Mouse (Mus musculus): ENCODE data around the gene Fam71e1. TPM values are rescaled to one million over a fixed set of nuclear protein-coding genes. Genes with fewer than 3 reads are reported as not detected.
A peak's percentile ranks its signal among the peaks of the same experiment; 100 is the strongest.

The Fam71e1 gene
- total RNA-seq, 4 experiments from 2014 or later, result 2.5 to 6.7 (median 3.3) TPM

DNA sequence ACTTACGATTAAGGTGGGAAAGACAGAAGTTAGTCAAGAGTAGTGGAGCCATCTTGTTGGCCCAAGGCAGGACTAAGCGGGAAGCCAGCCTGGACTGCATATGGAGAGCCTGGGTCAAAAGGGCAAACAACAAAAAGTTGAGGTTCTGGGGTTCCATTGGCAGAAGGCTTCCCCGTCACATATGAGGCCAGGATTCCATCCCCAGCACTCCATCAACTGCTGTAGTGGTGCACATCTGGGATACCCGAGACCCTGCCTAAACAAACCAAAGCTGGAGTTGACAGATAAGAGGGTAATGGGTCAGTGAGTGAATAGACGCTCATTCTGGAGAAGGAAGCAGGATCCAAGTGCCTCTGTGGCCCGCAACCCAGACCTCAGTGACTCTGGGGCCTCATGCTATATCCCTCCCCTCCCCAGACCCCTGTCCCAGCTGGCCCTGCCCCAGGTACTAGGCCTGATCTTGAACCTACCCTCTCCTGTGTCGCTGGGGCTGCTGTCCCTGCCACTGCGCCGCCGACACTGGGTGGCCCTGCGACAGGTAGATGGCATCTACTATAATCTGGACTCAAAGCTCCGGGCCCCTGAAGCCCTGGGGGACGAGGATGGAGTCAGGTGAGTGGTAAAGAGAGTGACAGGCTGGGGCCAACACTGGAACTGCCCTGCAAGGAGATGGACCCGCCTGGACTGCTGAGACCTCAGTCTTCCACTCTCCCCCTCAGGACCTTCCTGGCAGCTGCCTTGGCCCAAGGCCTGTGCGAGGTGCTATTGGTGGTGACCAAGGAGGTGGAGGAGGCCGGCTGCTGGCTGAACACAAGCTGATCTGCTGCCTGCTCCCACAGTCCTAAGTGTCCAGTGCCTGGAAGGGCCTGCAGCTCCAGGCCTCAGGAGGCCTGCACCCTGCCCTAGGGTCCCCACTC, 25.4 kb upstream of the Fam71e1 start:
- no peak for DNase-seq (ENCODE audit: low spot score)

DNA sequence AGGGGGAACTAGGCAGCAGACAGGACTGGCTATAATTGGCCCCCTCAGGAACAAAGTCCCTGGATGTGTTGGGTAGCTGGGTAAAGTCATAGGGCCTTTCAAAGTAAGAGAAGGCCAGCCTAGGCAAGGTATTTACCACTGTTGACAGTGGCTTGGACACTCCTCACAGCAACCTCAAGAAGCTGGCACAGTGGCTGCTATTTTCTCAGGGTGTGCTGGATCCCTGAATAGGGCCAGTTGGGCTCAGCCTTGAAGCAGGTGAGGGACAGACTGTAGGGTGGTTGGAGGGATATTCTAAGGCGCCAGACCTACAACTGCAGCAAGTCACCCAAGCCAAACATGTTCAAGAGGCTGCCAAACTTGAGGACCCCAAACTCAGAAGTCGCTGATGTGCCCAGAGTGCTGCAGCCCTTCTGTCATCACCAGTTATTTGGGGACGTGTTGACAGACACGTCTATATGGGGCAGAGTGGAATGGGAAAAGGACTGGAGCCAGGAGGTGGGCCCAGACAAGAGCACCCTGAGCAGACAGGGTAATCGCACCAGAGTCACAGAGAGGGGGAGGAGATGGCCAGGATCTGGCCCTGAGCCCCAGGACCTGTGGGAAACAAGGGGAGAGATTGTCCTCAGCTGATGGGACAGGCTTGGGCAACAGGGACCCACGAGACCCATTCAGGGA, 24.4 kb upstream of the Fam71e1 start:
- DNase-seq (ENCODE audit: low spot score), result peak; percentile 74

DNA sequence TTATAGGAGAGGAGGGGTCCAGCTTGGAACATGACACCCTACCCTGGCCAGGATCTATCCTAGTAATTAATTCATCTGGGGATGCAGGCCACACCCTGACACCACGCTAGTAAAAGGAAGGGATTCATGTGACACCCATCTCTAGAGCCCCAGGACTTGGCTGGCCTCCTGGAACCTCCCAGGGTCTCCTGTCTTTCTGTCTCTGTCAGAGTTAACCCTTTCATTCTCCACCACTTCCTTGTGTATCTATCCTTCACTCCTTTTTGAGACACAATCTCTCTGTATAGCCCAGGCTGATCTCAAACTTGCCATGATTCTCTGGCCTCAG, 23.9 kb upstream of the Fam71e1 start:
- DNase-seq (ENCODE audit: low spot score), result no peak

DNA sequence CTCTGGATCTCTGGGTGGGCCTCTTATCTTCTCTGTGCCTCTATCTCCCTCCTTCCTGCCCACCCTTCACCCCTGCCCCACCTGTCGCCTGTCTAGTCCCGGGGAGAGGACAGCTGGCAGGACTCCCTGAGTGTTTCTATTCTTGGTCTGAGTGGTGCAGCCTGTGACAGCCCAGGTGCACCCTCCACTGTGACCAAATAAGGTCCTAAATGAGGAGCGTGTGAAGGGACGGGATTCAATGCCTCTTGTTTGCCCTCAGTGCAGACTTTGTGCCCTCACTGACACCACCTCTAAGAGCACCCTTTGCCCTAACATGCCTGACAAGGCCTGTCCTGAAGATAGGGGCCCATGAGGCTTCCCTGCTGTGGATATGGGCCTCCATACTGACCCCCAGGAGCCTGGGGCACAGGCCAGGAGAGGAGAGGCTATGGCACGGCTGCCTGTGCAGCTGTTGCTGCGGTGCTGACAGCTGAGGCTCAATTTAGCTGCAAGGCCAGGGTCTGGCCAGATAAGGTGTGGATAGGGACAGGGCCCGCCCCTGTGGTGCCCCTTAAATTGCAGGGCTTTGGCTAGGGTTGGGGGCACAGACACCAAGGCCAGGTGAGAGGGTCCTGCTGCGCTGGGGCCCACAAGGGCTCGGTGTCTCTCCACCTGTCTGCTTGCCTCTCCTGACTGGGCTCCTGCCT, 23.3 kb upstream of the Fam71e1 start:
- DNase-seq (ENCODE audit: low spot score), result peak; percentile 73

DNA sequence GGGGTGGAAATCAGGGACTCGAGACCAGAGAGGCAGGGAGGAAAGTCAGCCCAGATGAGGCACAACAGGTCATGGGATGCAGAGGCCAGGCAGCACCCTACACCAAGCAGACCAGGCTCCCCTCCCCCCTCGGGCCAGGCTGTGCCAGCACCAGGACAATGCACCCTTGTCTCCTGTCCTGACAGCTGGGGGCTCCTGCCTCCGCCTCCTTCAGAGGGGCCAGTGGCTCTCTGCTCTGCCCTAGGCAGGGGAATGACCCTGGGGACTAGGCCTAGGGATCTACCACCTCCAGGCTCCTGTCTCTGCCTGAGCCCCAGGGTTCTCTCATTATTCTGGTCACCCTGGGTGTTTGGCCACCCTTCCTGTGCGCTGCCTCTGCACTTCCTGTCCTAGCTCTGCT, 22.0 kb upstream of the Fam71e1 start:
- DNase-seq (ENCODE audit: low spot score), result peak; percentile 67

DNA sequence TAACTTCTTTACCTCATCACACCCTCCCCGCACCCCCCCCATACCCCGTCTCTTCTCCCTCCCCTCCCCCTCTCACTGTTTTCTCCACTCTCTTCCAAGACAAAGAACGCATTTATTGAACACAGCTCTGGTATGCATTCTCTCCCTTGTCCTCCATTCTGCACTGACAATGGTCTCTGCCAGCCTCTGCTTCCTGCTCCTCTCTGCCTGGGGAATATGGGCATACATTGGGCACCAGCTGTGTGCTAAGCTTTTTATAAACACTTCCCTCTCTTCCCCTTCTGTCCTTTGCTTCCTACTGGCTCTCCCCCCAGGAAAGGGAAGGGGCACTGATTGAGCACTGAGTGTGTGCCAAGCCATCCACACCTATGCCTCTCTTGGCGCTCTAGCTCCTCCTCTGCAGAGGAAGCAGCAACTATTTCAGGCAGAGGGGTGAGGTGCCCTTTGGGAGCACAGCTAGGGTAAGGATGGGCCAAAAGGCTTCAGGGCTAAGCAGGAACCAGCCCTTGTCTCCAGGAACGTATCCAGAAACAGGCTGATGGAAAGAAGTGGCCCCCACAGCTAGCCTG, 21.3 kb upstream of the Fam71e1 start:
- no peak for DNase-seq (ENCODE audit: low spot score)

DNA sequence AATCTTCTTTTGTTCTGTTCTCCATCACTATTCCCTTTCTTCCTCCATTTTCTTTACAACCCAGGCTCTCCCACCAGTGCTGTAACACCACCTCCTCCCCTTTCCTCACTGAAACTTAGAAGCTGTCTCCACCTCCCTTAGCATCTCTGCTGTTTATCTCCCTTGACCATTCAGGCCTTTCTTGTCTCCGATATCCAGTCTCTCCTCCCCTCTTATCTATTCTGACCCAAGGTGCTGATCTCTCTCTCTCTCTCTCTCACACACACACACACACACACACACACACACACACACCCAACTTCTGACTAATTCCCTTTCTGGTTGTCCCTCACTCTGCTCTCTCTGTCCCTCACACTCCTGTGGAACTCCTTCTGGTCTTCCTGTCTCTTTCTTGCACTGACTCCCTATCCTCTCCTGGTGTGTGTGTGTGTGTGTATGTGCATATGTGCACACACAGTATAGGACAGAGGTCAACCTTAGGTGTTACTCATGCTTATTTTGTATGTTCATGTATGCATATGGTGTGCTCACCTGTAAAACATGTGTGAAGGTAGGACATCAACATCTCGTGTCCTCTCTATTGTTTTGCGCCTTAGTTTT, 13.4 kb upstream of the Fam71e1 start:
- no peak for DNase-seq (ENCODE audit: low spot score)

DNA sequence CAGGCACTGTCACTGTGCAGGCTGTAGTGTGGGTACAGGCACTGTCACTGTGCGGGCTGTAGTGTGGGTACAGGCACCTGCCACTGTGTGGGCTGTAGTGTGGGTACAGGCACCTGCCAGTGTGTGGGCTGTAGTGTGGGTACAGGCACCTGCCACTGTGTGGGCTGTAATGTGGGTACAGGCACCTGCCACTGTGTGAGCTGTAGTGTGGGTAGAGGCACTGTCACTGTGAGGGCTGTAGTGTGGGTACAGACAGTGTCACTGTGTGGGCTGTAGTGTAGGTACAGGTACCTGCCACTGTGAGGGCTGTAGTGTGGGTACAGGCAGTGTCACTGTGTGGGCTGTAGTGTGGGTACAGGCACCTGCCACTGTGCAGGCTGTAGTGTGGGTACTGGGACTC, 12.3 kb upstream of the Fam71e1 start:
- DNase-seq (ENCODE audit: low spot score), result no peak

DNA sequence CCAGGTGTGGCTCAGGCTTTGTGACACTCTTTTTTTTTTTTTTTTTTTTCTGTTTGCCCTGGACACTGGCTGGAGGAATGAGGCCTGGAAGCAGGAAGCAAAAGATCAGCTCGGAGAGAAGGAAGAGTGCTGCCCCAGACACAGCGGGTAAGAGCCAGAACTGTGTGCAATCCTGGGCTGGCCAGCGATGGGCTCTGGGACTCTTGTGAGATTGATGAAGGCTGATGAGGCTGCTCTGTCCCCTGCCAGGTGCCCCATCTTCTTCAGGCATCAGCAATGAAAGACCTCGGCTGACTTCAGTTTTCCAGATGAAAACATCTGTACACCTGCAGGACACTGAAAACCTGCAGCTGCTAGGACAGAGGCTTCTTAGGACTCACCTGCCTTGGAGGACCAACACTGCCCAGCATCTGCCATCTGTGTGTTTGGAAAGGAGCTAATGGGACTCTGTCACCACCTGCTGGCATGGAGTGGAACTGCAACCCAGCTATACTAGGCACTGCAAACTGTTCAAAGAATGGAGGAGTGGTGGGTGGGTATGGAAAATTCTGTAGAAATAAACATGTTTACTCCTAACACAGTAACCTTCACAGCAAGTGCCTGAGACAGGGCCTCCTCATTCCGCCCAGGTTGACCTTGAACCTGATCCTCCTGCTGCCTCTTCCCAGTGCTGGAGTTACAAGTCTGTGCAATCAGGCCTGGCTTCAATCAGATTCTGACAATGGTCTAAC, 11.4 kb upstream of the Fam71e1 start:
- DNase-seq (ENCODE audit: low spot score), result peak; percentile 66

DNA sequence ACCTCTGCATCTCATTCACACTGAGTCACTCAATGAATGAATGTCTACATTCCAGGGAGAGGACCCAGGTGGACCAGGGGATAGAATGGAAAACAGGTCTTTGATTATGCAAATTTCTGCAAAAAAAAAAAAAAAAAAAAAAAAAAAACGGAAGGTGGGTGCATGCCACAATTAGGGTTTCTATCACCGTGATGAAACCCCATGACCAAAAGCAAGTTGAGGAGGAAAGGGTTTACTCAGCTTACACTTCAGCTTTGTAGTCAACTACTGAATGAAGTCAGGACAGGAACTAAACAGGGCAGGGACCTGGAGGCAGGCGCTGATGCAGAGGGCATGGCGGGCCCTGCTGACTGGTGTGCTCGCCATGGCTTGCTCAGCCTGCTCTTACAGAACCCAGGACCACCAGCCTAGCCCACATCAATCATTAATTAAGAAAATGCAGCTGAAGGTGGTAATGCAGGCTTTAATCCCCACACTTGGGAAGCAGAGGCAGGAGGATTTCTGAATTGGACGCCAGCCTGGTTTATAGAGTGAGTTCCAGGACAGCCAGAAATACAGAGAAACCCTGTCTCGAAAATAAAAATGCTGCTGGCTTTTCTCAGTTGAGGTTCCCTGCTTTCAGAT, 10.7 kb upstream of the Fam71e1 start:
- no peak for DNase-seq (ENCODE audit: low spot score)

DNA sequence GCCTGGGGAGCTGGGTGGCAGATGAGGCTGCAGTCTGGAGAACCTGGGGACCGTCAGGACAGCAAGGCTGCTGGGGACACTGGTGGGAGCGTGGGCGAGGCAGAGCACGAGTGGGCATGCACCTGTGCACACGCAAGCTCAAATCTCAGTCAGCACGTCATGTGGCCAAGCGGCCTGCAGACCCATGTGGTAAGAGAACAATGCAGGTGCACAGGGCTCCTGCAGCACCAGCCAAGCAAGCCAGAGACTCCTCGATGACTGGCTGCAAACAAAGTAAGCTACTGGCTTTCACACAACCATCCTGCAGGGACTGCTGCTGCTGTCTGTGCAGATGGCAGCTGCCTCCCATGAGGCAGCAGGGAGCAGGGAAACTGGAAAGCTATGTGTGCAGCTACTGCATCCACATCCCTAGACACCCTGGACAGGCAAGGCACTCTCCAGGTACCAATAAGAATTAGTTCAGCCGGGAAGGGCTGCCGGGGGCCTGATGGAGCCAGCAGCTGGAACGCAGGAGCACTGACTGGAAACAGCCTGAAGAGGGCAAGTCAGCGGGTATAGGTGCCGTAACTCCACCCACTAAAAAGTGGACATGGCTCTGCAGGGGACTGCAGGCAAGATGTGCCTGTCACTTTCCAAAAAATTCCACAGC, 9.3 kb upstream of the Fam71e1 start:
- no peak for DNase-seq (ENCODE audit: low spot score)

DNA sequence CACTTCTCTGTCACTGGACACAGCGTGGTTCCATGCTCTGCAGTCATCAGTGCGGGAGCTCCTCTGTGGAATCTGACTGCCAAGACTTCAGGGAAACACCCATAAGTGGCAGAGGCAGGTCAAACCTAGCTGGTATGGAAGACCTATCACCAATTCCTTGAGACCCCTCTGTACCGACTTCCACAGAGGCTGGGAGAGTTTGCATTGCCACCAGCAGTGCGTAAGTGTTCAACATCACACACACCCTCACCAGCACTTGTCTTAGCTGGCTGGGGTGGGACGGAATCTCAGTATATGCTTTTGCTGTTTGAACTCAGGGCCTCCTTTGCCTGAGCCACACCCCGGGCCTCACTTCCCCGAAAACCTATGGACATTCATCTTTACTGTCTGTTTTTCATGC, 8.4 kb upstream of the Fam71e1 start:
- DNase-seq (ENCODE audit: low spot score), result no peak

DNA sequence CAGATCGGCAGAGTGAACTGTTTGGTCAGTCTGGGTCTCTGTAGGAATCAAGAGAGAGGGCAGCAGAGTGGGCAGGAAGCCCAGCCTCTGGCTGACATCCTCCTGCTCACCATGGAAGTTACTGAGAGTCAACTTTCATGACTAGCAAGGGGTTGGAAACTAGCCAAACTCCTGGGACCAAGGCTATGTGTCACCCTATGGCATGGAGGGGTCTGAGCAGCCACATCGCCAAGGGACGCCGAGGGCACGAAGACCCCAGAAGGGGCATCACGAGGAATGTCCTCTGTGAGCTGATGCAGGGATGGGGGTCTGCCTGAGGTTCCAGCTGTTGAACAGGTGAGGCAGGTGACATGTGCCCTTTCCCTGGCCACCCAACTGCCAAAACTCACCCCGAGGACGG, 7.8 kb upstream of the Fam71e1 start:
- no peak for DNase-seq (ENCODE audit: low spot score)

DNA sequence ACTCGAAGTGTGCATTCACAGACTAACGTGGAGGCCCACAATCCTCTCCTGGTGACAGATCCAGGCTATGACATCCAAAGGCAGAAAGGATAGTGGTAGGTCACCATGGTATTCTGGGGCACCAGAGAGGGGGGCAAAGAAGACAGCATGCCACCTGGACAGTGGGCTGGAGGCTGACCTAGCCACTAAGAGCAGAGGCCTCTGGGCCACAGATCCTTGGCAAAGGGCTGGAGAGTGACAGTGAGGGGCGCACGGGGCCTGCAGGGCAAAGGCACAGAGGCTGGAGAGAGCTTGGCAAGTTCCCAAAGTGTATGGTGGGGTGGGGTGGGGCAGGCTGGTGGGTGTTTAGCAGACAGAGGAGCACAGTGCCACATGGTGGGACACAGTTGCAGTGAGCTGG, 6.1 kb upstream of the Fam71e1 start:
- DNase-seq (ENCODE audit: low spot score), result no peak

DNA sequence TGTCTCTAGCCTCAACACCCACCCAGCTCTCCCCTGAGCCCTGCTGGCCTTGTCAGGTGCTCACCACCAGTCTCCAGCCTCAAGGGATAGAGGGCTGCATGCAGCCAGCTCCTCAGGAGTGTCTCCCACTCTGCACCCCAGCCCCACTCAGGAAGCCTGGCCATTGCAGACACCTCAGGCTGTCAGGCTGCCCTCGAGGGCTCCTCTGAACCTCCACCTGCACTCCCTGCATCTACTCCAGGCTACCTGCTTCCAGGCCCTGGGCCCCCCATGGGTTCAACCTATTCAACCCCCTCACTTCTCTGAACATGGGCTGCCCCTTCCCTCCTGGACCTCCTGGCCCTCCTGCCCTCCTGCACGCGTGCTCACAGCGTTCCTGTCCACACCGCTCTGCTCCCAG, 5.0 kb upstream of the Fam71e1 start:
- DNase-seq (ENCODE audit: low spot score), result no peak

DNA sequence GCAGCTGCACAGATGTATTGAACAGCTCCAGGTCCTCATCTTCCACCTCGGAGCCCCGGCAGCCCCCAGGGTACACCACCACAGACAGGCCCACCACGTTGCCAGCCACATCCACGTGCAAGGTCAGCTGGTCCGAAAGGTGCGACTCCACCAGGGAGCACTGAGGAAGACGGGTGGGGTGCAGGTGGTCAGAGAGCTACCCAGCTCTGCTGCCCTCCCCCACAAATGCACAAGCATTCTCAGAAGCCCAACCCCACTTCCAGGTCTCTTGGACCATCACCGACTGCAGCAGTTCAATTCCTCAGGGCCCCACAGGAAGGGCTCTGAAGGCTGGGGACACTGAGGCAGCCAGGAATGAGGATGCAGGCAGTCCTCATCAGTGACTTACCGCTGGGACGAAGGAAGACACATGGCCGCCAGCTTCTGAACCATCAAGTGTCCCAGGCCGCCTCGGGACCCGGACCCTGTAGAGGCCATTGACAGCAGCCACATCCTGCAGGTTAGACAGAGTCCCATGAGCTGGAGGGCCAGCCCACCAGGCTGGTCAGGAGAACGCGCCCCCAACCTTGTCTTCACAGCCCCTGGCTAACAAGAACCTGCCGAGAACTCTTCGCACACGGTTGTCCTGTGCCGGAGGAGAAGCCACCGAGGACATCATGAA, 4.1 kb upstream of the Fam71e1 start:
- no peak for DNase-seq (ENCODE audit: low spot score)

DNA sequence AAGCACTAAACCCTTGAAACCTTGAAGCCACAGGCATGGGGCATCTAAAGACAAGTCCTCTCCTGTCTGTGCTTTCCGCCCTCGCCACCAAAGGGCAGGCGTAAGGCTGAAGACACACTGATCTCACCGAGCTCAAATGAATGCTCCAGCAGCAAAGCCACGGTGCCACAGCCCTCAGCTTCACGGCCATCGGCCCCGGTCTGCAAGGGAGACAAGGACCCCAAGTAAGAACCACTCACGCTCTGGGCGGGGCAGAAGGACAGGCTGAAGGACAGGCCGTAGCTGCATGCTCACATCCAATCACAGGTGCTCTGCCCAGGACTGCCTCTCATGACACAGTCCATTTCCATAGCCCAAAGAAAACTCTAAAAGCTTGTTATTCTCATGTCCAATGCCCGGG, 1.7 kb upstream of the Fam71e1 start:
- no peak for DNase-seq (ENCODE audit: low spot score)

DNA sequence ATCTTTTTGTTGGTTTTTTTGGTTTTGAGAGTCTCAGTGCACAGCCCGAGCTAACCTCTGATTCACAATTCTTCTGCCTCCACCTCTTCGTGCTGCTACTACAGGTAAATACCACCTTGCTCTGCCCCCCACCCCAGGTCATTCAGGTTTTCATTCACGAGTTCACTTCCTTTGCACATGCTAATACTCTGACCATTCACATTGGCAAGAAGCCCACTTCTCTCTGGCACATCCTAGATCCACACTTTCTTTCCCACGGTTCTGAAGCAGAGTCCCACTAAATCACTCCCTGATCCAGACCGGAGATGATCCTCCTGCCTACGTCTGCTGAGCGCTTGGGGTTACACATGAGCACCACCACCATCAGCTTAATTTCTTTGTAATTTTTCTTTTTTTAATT, 1.3 kb upstream of the Fam71e1 start:
- DNase-seq (ENCODE audit: low spot score), result no peak

DNA sequence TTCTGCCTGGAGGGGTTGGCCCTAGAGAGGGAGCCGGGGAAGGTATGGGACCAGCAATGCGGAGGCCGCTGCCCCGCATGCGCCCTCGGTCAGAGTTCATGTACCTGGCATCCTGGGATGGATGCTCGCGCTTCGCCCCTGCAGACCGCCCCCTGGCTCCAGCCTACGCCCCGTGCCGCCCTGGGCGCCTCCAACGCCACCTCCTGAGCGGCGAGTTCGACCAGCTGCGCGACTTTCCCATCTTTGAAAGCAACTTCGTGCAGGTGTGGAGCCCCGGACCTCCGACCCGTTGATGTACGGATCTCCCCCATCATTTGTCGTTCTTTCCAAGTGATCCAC, 359 bp downstream of the Fam71e1 start:
- no peak for DNase-seq (ENCODE audit: low spot score)

Data from heart, adult 8-10 months (tissue).